Mouse (Mus musculus) testis, postnatal 10 days (tissue): ENCODE data around the gene Smim26.
"Not testable (repeated sequence)": the region's sequence is repeated elsewhere in the genome, so short reads cannot be mapped to it uniquely, and the experiment has no call there.

Experiments used
- DNase-seq: peaks from one replicate; pipeline ENCODE4 v3.0.0; 2021; ENCODE audit warnings: low spot score

Smim26 gene

DNA sequence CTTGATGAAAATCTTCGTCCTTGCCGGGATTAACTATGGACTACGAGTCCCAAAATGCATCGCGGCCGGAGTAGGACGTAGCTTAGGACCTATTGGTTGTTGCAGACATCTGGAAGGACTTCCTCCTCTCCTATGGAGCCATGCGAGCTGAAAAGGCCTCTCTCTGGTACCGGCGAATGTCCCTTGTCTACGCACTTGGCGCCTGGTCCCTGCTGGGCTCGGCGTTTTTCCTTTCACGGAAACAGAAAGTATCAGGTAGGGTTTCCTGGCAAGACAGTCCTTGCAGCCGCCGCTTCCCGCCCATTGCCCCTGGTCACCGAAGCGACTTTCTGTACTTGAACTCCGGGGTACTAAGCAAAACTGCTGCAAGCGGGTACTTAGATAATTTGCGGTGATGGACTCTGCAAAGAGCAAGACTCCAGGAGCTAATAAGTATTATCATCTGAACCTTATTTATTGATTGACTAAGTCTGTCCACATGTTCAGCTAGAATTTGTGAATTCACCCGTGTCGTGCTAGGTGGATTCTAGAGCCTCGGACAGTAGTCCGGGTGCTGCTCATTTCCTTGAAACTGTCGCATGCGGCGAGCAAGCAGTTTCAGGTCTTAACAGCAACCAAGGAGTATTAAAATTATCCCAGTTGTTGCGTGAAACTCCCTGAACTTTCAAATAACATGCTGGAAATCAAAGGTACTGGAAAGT is at the start of gene Smim26:
TSS of gene Smim26 (plus strand) at position 104 of the 701 bp plus-strand sequence.
- peak; percentile 80 for DNase-seq

DNA sequence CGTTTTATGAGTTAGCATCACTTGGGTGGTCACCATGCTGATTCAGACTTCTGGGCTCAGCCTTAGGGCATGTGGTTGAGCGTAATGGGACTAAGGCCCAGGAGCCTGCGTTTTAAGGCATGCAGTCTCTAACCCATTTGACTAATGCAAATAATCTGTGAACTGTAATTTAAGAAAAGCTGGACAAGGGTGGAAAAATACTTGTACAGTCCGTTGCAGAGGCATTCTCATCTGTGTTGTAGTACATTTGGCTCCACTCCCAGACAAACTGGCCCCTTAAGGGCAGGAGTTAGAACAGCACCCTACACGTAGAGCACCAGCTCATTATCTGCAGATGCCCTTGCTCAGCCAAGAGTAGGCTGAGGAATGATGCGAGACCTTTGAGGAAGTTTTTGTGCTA is 49.2 kb upstream of the Smim26 start:
- DNase-seq: no peak

DNA sequence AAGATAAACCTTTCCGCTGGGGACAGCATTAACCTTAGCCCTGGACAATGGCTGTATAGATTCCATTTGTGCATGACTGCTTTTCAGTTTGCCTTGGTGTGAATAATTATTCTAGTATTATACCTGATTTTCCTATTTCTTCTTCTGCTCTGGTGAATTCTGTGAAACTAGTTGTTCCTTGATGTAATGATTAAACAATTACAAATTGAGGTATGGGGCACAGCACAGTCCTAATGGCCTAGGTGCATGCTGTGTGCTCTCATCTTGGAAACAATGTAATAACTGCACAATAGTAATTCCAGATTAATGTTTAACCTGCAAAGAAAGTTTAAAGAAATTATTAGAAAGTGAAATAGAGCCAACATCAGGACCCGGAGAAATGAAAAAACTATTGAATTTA is 48.8 kb upstream of the Smim26 start:
- DNase-seq: no peak

DNA sequence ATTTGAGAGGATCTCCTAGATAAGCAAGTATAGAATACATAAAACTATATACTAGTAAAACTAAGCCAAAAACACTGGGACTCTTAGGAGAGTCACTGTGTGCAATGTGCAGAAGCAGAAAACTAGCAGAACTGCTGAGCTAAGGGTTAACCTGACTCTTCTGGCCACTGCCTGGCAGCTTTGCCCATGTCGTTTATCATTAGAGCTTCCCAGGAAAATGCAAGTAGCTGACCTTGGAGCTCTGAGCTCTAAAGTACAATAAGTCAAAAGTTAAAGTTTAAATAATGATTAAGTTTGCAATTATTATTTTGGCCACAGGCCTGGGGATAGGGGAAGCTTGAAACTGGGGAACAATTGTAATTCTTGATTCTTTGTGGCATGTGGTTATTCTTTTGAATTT is 48.4 kb upstream of the Smim26 start:
- DNase-seq: no peak

DNA sequence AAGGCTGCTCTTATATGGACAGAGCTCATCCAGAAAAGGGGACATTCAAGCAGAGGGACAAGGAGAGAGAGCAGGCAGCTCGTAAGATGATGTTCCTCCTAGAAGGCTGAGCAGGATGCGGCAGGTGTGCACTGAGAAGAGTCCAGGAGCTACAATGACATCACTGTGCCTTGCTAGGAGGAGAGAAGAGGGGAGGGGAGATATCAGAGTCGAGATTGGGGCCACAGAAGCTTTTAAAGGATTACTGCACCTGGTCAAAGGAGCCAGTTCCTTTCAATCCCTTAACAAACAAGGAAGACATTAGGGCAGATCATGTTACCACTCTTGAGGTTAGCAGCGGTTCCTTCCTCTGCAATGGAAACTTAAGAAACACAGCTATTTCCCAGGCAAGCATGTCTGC is 46.3 kb upstream of the Smim26 start:
- no peak for DNase-seq

DNA sequence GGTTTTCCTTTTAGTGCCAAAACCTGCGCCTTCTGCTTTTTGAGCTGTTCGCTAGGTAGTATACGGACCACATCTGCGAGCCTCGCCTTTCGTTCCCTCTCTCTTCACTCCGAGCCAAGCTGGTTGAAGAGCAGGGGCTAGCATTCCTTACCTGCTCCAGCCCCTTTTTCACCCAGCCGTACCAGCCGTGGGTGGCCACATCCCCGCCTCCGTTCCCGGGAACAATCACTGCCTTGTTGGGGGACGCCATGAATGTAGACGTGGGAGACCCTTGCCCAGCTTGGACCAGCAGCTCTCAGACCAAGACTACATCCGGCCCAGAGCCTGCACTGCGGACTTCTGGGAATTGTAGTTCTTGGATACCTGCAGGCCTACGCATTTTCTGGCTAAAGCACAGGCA is 43.3 kb upstream of the Smim26 start, which contains the start of gene Rbbp9:
TSS of gene Rbbp9 (minus strand) at position 341 of the 400 bp plus-strand sequence.
- peak; percentile 63 for DNase-seq

DNA sequence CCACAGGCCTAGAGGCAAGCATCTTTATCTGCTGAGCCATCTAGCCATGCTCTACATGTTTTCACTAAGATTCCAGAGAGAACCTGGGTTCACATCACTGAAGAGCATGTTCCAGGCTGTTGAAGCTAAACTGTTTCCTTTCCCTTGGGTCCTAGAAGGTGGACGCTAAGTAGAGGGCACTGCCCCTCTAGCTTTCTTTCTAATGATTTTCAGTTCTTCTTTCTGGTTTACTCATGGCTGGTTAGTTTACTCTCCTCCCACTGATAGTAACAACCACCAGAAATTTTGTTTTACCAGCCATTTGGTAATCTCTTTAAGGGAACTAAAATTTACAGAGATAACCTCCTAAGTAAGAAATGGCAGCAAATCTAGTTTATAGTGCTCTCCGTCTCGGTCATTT is 39.9 kb upstream of the Smim26 start:
- DNase-seq: no peak

DNA sequence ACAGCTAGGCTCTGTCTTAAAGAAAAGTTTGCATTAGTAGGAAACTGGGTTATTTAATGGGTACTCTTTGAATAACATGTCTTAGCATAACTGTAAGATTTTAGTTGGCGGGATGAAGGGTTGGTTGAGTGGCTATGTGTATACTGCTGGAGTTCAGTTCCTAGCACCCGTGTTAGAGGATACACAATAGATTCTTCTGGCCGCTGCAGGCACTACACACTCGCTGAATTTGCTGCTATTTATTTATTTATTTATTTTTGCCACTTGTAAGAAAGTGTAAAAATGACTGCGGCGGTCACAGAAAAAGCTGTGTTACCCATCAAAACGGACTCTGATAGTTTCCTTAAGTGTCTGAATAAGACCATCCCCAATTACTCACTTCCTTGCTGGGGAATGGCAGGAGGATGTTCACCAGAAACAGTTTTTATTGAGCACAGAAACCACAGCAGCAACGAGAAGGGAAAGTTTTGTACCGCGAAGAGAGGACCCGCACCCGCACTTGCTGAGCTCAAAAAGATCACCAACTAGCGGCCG is 38.5 kb upstream of the Smim26 start:
- DNase-seq: no peak

DNA sequence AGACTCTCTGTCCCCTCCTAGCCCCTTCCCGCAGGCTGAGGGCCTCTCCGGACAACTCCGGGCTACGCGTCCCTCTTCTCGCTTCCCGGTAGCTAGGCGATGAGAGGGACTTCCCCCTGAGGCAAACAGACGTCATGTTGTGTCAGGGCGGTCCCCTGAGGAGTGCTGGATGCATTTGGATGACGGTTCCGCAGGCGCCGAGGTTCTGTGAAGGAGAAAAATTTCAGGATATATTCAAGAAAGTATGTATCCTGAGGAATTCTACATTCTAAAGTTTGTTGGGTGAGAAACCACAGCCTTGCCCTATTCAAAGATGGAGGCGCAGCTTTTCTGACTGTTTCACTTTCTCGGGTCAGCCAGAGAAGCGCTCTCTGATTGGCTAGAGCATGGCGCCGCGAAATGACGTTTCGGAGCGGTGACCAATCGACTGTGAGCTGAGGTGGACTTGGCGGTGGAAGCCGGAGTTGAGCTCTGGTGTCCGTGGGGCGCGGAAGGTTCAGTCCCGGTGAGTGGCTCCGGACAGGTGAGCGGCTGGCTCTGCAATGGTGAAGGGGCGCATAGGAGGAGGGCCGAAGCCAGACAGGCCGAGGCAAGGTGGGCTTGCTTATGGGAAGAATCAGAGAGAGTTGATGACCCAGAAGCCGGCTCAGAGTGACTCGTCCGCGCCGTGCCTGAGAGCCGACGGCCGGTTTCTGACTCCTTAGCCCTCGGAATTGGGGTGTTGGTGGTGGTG is 37.9 kb upstream of the Smim26 start, which contains the start of gene Sec23b:
TSS of gene Sec23b (plus strand) at position 410 of the 733 bp plus-strand sequence.
- DNase-seq: peak; percentile 94

DNA sequence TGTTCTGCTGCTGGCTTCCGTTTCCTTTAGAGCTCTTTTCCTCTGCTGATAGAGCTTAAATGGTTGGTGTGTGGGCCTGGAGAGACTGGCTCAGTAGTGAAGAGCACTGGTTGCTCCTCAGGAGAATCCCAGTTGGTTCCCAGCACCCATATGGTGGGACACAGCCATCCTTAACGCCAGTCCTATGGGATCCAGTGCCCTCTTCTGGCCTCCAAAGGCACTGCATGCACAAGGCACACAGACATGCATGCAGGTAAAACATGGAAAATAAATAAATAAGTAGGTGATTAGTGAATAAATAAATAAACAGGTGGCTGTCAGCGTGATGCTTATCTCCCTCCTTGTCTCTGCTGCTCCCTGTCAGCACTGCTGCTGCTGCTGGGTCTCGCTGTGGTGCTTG is 5.1 kb upstream of the Smim26 start:
- DNase-seq: no peak

DNA sequence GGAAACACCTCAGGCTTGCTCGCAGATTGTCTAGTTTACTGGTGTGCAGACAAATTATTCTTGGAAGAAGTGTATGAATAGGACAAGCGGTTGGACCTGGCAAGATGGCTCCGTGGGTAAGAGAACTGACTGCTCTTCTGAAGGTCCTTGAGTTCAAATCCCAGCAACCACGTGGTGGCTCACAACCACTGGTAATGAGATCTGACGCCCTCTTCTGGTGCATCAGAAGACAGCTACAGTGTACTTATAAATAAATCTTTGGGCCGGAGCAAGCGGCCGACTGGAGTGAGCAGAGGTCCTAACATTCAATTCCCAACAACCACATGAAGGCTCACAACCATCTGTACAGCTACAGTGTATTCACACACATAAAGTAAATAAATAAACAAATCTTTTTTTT is 818 bp upstream of the Smim26 start:
- not testable (repeated sequence) for DNase-seq

DNA sequence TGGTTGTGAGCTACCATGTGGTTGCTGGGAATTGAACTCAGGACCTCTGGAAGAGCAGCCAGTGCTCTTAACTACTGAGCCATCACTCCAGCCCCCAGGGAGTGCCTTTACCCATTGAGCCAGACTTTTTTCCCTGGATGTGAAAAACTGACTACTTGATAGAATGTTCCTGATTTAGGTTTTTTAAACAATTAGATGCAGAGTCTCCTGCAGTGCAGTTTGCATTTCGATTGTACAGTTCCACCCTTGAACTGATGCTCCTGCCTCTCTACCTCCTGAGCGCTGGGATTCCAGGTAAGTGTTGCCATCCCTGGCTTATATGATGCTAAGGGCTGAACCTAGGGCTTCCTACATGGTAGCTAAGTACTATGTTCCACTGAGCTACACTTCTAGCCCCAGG is 4.2 kb downstream of the Smim26 start:
- DNase-seq: no peak

DNA sequence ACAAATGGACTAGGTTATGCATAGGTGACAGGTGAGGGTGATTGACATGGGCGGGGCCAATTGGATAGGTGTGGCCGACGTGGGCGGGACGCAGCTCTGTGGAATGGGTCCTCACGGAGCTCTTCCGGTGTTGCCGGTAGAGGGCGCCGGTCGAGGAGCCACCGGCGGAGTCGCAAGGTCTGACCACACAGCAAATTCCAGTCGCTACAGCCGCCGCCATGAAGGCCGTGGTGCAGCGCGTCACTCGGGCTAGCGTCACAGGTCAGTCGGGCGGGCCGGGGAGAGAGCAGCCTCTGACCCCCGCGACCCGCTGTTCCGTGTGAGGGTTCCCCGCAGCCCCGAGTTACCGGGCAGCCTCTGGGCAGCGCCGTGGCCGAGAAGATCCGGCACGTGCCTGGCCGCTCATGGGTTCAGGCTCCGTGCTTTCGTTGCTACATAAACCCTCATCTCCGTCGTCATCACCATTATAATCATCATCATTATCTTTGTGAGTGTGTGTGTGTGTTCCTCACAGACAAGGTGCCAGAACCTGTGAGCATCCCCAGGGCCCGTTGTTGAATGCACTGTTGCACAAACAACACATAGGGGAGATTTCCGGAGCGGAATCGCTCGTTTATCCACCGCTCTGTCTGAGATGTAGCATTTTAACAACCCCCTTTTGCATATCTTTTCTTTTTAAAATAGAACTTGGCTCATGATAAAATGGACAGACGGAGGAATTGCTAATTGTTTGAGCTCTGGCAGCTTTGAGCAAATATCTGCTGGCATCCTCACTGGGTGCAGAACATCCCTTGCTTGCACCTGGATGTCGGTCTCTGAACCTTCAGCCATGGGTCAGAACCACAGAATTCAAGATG is 6.2 kb downstream of the Smim26 start, which contains the start of gene Dtd1:
TSS of gene Dtd1 (plus strand) at position 67 of the 857 bp plus-strand sequence.
- DNase-seq: peak; percentile 93

DNA sequence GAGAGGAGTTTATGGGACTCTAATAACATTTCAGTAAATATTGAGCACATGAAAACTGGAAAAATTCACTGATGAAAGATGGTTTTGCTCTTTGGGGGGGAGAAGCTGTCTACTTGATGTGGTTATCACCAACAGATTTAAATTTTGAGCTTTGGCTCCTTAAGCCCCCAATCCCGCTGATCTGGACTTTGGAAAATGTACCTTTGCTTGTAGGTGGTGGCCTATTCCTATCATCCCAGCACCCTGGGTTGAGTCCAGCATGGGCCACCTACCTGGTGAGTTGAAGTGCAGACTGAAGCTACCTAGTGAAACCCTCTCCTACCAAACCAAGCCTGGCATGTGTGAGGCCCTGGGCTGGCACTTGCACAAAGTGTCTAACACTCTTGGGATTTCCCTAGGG is 7.7 kb downstream of the Smim26 start:
- peak; percentile 28 for DNase-seq

DNA sequence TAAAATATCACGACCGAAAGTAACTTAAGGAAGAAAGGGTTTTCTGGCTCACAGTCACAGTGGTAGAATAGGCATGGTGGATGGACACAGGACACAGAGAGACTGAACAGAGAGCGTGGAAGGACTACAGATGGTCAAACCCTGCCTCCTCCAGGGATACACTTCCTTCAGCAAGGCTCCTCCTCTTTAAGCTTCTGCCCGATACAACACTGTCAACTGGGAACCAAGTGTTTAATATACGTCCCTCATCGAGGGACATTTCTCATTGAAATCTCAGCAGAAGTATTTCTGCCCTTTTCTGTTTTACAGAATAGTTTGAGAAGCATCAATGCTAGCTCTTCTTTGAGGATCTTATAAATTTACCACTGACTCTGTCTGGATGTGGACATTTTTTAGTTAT is 20.1 kb downstream of the Smim26 start:
- no peak for DNase-seq

DNA sequence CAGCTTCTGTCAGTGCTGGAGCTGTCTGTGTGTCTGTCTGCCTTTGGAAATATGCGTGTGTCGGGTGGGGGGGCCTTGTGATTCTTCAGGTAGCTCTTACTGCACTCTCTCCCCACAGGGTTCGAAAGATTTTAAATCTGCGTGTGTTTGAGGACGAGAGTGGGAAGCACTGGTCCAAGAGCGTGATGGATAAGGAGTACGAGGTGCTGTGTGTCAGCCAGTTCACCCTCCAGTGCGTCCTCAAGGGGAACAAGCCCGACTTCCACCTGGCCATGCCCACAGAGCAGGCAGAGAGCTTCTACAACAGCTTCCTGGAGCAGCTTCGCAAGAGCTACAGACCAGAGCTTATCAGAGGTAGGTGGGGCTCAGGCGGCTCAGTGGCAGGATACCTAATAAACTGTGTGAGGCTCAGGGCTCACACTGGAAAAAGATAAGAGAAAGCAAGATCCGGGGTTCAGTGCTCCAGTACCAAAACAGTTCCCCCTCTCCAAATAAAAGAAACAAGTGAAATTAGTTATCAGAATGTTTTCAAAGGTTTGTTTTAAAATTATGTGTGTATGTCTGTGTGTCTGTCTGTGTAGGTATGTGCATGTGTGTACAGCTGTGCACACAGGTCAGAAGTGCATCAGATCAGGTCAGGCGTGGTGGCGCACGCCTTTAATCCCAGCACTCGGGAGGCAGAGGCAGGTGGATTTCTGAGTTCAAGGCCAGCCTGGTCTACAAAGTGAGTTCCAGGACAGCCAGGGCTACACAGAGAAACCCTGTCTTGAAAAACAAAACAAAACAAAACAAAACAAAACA is 23.4 kb downstream of the Smim26 start:
- peak; percentile 35 for DNase-seq

DNA sequence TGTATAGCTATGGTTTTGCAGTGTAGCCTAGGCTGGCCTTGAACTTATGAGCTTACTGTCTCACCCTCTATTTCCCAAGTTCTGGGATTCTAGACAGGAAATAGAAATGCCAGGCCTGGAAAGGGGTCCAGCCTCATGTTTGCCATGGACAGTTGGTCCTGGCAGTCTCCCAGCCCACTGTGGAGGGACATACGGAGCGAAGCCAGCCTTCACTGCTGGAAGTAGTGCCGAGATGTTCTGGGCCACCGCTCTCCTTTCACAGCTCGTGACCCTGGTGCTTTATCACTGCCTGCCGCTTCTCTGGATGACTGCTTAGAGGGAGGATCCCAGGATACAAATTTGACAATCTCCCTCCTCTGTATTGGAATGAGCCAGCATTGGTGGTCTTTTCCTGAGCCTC is 27.6 kb downstream of the Smim26 start:
- peak; percentile 42 for DNase-seq

DNA sequence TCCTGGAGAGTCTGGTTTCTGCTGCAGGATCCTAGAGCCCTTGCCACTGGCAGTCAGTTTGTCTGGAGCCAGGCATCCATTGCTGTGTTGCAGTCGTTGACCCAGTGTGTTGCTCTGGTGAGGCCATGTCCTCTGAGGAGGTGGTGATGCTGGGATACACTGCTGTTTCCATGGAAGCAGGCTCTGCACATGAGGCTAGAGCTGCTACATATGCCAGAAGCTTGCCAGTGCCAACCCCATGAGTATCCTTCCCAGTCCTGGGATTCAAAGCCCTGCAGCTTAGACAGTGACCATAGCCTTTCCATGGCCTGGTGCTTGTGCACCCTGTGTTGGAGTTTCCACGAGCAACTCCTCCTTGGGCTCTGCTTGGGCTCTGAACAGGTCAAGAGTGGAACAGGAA is 39.7 kb downstream of the Smim26 start:
- peak; percentile 29 for DNase-seq

DNA sequence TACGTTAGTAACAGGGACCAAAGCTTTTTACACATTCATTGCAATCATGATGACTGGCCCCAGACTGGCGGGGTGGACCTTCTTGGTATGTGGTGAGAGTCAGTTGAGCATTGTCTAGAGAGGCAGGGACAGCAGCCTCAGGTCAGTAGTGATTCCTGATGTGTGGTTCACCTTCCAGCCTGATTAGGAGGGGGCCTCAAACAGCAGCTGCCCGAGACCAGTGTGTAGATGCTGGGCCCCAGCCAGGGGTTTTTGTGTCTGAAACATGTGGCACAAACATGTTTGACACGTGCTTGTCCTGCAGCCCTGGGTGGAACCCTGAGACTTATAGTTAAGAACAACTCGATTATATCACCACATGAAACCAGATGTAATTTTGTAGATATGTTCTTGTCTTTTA is 40.4 kb downstream of the Smim26 start:
- peak; percentile 50 for DNase-seq

DNA sequence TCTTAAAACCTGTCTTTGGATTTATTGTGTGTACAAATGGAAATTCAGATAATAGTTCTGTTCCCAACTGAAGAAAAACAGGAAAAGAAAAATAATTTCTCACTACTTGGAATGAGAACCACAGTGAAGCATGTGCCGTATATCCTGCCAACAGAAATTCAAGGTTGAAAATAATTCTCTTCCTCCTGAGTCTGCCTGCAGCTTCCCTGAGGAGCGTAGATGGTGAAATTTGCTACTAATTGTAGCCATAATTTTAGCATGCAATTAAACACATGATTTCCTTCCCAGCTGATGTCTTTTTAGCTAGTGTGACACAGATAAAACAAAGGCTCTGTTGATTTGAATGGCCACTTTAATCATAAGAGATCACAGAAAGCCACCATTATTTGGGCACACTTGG is 40.9 kb downstream of the Smim26 start:
- DNase-seq: peak; percentile 6

DNA sequence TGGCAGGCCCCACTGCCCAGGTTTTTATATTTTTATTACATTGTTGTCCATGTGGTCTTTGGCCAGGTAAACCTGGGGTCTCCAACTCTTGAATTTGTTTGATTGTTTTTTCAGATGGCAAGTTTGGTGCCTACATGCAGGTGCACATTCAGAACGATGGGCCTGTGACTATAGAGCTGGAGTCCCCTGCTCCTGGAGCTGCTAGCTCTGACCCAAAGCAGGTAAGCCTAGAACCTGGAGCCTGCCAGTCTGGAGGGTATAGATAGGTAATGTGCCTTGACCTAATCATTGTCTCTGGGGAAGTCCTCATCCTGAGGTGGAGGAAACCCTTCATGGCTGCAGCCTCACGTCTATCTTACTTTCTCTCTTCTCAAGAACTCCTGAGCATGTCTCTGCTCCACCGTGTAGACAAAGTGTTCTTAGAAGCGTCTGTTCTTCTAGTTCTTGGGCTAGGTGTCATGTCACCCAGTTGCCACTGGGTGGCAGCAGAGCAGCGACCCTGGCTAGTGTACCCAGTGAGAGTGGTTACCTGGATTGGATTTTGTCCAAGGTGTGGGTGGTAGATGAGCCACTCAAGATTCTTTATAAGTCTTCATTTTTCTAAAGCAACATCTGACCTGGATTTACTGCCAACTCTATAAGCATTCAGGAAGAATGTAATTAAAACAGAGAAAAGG is 41.9 kb downstream of the Smim26 start:
- peak; percentile 74 for DNase-seq
